Mouse (Mus musculus) adrenal gland, postnatal 14 days (tissue): ENCODE results near the gene Ryr1. TPM values are rescaled to one million over a fixed set of nuclear protein-coding genes. Genes with fewer than 3 reads are reported as not detected.

Source experiments
- DNase-seq: peaks from one replicate; pipeline ENCODE4 v3.0.0; 2021; ENCODE audit warnings: mixed read lengths
- total RNA-seq: library from RNA; stranded (reverse); gene quantifications from 2 replicates; pipeline ENCODE4 v1.2.3, GENCODE M21; 2021

Ryr1 gene
- total RNA-seq, 1 experiment from 2014 or later, result 0.11 TPM

DNA sequence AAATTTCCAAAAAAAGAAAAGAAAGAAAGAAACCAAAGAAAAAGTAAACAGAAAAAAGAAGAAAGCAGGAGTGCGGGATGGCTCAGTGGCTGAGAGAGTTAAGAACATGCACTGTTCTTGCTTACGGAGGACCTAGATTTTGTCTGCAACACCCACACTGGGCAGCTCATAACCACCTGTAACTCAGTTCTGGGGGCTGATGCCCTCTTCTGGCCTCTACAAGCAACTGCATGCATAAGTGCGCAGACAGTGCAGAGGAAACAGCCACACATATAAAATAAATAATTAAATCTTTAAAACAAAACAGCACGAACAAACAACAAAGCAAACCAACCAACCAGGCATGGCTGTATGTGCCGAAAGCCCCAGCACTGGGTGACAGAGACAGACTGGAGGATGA lies 92.3 kb downstream of the Ryr1 start:
- no peak for DNase-seq

DNA sequence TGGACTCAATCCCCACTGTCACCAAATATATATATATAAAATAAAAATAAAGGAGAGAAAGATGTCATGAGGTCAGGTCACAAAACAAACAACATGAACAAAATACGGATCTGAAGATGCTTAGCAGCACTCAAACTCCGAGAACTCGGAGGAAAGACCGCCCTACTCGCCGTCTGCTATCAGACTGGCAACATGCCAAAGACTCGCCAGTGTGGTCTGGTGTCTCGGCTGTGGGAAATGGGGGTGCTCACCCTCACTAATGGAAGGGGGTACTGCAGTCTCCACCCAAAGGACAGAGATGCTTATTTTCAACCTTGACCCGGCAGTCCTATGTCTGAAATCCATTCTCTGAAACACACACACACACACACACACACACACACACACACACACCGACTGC lies 93.3 kb downstream of the Ryr1 start:
- no peak for DNase-seq

DNA sequence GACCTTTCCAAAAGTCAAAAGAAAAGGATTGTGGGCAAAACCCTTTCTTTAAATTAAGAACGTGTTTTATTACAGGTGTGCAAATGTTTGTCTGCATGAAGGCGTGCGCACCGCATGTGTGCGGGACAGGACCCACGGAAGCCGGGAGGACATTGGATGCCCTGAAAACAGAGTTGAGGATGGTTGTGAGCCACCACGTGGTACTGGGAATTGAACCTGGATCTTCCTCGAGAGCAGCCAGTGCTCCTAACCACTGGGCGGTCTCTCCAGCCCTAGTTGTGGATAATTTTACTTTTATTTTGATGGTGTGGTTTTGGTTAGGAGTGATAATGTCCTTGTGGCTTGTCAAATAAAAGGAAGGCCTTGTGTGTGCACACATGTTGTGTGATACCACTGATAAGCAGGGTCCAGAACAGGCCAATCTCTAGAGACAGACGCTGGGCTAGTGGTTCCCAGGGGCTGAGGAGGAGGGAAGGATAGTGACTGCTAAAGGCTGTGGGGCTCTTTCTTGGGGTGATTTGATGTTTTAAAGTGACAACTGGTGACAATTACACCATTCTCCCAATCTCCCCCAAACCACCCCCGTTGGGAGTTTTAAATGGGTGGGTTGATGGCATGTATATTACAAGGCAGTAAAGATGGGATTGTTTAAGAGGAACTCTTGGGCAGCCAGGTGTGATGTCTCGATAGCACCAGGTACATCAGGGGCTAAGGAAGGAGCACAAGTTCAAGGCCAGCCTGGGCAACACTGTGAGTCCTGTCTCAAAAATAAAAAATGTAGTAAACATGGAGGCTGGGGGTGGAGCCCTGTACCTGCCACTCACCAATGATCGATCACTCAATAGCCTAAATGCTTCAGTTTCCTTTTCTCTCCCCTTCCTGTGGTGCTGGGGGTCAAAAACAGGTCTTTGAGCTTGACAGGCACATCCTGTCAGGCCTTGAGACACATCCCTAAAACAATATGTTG lies 95.0 kb downstream of the Ryr1 start:
- no peak for DNase-seq

DNA sequence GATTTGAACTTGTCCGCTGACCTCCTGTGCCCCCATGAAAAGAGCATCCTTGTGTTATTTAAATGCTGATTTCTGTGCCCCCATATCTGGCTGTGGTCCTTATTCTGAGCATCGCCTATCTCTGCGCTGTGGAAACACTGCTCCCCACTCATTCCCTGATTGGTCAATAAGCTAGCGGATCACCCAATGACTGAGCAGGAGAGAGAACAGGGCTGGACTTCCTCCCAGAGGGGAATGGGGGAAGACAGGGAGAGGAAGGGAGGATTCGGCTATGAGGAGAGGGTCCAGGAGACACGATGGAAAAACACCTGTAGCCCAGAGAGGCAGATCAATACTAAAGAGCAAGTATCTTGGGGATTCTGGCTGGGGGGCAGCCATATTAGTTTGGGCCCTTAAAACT lies 96.2 kb downstream of the Ryr1 start:
- no peak for DNase-seq

DNA sequence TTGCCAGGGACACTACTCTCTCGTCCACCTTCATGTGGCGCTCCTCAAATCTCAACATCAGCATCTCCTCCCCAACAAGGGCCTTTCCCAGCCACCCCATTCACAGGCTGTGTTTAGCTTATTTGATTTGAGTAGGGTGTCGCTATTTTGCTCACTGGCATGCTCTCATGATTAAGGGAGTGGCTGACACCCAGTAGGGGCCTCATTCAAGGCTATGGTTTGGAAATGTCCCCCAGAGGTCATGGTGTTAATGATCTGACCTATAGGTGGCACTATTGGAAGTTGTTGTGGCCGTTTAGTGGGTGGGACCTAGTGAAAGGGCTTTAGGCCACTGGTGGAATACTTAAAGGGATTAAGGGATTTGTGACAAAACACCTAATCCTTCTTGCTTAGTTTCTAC lies 98.2 kb downstream of the Ryr1 start:
- no peak for DNase-seq

DNA sequence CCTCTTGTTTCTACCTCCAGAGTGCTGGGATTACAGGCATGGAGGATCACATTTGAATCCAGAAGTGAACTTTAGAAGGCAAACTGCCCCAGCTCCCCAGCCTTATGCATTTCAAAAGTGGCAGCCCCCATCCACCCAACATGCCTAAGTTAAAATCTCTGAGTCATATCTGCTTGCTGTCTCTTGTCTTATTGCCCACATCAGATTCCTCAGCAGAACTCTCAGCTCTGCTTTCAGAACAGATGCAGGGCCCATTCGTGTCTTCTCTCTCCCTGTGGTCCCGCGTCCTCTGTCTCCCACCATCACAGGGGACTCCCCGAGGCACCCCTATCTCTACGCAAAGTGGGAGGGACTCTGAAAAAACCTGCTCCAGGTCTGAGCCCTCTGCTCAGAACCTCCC lies 98.8 kb downstream of the Ryr1 start:
- no peak for DNase-seq

DNA sequence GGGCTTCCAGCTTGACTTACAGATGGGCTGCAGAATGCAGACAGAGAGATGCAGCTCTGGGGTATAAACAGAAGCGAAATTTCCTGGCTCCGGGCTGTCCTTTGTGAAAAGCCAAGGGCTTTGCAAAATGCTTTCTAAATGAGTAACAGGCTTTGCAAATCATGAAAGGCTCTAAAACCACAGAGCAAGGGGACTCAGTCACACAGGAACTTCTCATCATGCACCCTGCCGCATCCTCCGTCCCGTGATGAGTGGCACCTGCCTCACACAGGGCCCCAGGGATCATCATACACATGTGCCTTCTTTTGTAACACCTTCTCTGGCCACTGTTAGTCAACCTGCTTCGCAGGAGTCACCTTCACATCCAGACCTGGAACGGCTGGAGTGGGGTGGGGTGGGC lies 99.4 kb downstream of the Ryr1 start:
- no peak for DNase-seq

DNA sequence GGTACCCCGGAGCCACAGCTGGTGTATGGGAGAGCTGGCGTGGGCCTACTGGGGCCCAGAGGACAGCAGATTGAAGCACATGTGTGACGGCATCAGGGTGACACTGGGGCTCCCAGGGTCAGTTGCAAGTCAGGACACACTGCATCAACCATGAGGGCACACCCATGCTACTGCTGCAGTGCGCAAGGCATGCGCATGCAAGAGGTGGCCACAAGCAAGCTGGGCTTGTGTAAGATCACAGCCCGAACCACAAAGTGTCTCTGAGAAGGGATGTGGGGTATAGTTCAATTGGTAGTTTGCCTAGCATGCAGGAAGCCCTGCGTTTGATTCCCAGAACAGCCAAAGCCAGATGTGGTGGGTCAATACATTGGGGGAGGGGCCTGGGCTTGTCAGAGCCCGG lies 101.5 kb downstream of the Ryr1 start:
- DNase-seq, result no peak

DNA sequence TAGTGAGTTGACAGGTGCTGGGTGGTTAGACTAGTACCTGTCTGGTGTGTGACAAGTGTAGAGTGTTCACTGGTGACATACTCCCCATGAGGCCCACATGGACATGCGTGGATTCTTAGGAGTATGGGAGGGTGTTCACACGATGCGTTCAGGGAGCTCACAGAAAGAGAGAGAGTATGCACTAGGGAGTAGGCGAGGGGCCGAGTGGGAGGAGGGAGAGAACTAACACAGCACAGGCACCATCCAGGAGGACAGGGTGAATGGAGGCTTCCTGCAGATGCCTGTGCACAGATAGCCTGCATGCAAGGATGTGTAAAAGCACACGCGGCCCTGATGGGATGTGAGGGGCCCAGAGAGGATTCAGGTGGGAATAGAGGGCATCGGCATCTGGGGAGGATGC lies 102.5 kb downstream of the Ryr1 start:
- DNase-seq, result no peak

DNA sequence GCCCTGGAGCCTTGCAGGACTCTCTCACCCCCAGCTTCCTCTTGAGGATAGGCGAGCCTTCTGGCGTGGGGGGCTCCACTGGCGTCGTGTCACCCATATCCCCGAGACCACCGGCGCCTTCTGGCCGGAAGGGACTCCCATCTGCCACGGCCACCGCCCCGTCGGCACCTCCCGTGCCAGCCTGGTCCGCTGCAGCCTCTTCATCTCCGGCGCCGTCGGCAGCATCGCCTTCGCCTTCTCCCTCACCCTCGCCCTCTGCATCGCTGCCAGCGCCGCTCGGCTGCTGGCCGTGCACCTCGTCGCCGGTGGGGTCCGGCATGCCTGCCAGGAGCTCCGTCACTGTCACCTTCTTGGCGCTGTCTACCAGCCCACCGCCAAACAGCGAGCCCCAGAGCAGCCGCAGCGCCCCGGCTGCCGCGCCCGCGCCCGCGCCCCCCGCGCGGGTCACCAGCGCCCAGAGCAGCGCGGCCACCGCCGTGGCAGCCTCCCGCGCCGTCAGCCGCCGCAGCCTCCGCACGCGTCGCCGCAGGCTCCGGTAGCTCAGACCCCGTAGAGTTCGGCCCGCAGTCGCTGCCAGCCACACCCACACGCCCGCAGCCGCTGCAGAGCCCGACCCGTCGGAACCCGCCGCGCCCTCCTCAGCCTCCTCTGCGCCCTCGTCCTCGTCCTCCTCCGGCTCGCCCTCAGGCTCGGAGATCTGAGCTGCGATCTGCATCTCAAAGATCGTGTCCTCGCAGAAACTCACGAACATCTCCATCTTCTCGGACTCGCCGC lies 105.3 kb downstream of the Ryr1 start:
- no peak for DNase-seq

DNA sequence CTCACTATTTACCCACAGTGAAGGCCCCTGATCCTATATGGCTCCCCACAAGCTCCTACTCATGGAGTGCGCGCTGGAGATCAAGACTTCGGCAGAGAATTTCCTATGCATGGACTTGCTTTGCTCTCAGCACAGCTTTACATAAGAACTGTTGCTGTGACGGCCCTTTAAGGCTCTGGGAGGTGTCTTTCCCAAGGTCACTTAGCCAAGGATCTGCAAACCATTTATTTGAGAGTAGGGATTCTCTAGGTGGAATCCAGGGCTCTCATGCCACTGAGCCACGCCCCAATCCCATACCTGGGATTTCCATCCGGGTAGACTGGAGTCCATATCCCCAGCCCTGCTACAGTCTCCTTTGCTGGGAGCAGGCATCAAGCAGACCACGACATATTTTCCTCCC lies 107.8 kb downstream of the Ryr1 start:
- no peak for DNase-seq

DNA sequence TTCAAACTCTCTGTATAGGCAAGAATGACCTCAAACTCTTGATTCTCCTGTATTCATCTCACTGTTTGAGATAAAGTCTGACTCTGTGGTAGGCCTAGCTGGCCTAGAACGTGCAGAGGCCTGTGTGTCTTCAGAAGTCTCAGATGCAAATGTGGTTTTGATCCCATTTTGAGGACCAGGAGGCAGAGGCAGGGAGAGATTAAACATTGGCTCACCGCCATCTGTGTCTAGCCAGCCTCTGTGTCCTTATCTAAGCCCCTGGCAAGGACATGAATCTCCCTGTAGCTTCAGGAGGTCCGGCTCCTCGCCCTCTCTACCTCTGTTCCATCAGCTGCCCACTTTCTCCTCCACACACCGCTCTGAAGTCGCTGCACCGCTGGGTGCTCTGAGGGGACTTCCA lies 108.5 kb downstream of the Ryr1 start:
- no peak for DNase-seq

DNA sequence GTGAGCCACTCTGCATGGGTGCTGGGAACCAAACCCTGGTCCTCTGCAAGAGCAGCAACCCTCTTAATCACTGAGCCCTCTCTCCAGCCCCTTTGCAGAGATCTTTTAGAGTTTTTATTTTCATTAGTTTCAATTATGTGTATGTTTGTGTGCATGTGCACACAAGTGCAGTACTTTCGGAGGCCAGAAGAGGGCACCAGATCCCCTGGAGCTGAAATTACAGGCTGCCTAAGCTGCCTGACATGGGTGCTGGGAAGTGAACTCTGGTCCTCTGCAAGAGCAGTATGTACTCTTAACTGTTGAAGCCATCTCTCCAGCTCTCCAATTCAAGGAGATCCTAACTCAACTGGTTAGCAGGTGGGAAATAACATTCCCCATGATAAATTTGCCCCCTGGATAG lies 110.0 kb downstream of the Ryr1 start:
- DNase-seq, result no peak

DNA sequence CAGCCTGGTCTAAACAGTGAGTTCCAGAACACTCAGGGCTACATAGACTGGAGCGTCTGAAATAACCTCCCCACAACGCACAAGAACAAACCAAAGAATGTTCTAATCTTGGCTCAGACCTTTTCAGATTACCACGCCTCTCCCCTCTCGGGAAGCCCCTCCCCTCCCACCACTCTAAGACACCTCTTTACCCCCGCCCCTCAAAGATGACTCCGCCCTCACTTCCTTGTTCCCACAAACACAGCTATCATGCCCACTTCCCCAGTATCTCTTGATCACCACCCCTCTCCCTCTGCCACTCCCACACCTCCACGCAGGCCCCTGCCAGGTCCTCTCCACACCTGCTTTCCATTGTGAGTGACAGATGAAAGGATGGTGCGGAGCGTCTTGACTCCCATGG lies 116.3 kb downstream of the Ryr1 start:
- DNase-seq, result no peak

DNA sequence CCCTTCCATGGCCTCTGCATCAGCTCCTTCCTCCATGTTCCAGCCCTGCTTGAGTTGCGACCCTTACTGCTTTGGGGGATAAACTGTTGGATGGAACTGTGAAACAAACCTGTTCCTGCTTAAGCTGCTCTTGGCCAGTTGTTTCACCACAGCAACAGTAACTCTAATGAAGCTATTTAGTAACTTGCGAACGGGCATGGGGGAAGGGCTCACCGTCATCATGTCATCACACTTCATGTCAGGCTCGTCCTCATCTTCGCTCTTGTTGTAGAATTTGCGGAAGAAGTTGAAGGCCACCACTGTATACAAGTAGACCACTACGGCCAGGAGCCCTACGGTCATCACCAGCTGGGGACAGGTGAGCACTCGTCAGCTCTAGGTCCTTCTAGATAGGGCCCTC lies 116.8 kb downstream of the Ryr1 start:
- DNase-seq, result no peak

DNA sequence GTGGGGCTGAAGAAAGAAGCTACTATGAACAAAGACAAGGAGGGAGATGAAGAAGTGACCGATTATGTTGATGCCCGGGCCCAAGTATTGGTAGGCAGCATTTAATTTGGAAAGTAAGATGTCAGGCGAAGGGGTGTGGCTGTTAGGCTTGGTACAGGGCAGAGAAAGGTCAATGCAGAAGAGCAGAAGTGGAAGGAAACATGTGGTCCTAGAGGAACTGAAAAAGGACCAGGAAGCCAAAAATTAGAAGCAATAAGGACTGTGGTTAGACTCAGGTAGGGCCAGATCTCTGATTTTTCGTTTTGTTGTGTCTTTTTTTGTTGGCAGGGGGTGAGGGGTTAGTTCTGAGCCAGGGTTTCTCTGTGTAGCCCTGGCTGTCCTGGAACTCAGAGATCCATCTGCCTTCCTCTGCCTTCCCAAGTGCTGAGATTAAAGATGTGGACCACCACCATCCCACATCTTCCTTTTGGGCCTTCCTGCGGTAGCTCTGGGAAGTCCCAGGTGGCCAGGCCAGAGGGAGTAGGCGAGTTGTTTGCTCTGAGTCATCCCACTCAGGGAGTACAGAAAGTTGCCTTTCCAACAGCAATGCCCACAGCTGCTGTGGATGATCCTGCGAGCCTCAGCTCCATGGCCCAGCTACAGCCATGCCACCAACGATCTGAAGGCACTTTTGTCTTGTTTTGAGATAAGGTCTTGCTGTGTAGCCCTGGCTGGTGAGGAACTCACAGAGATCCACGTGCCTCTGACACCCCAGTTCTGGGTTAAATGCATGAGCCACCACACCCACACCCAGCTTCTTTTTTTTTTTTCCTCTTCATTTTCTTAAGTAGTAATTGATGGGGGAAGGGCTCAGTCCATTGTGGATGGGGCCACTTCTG lies 117.5 kb downstream of the Ryr1 start:
- no peak for DNase-seq

DNA sequence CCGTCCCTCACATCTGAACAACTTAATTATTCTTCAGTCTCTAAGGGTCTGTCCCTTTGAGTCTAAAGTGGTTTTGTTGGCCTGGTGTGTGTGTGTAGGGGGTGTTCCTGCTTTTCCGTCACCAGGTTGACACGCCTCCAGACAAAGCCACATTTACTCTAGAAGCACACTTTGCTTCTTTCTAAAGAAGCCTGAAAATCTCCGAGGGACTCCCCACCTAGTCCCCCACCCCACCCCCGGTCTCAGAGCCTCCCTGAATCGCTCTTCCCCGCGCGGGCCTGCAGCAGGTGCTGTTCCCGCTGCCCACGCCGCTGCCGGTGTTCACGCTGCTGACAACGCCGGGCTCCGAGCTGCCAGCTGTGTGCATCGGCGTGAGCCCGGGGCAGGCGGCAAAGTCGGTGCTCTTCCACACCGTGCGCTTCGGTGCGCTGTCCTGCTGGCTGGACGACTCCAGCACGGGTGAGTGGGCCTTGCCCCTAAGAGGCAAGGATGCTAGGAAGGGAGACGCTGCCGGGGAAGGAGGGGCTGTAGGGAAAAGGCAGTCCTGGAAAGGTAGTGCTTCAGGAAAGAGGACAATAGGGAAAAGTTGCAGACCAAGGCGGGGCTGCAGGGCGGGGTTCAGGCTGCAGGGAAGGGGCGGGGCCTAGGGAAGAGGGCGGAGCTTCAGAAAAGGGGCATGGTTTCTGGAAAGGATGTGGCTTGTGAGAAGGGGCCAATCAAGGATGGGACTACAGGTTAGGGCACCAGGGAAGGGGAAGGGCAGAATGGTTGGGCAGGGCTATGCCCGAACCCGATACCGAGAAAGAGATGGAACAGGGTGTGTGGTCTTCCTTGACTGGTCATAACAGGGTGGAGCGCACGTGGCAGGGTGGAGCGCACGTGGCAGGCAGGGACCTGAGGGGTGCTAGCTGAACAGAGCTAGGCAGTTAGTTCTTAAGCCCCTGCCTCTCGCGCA lies 124.1 kb downstream of the Ryr1 start:
- DNase-seq, result peak; percentile 80

DNA sequence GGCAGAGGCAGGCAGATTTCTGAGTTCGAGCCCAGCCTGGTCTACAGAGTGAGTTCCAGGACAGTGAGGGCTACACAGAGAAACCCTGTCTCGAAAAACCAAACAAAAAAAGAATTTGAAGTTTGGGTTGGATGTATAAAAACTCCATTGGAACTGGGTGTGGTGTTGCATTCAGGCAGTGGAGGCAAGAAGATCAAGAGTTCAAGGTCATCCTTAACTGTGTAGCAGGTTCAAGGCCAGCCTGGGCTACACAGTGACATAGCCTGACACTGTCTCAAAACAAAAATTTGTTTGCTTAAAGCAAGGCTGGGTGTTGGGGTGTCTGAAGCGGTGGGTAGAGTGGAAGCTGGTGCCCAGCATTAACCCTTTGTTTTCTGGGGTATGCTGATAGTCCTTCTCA lies 131.6 kb downstream of the Ryr1 start:
- DNase-seq, result no peak

DNA sequence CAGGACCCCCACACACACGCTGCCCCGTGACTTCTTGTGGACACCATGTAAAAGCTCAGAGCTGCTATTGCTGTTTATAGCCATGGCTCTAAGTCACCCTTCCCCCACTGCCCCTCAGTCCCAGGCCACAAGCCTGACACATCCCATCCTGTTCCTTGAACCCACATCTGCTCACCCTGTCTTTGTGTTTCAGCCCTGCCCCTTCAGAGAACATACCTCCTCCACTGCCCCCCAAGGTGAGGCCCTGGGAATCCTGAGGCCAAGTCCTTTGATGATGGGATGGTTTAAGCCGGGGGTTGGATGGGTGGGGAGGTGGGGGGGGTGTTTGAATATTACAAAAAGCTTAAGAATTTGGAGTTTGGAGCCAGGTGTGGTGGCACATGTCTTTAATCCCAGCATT lies 132.0 kb downstream of the Ryr1 start:
- no peak for DNase-seq

DNA sequence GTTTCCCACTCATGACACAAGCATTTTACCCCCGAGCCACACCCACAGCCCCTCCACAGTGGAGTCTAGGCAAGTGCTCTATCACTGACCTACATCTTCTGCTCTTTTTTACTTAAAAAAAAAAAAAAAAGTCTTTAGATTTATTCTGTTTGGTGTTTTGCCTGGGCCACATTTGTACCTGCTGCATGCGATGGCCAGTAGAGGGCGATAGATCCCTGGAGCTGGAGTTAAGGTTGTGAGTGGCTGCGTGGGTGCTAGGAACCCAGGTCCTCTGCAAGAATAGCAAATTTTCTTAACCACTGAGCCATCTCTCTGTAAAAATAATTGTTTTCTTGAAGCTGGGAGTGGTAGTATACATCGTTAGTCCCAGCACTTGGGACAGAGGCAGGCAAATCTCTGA lies 133.4 kb downstream of the Ryr1 start:
- no peak for DNase-seq

DNA sequence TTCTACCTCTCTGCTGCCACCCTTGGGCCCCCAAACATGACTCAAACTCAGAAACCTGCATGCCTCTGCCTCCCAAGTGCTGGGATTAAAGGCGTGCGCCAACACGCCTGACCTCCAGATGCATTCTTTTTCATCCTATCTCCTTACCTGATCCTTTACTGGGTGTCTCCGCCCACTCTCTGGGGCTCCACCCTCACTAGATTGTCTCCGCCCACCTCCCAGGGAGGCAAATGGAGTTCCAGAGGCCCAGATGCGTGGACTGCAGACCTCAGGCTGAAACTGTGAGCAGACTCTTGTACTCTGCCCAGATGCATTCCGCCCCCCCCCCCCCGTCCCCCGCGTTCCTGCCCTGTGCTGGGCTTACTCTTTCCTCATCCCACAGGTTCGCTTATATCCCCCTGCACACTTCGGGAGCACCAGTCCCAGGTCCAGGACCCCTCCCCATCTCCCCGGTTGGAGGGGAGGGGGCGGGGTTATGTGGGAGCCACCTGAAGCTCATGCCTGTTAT lies 134.2 kb downstream of the Ryr1 start:
- no peak for DNase-seq
